Mouse (Mus musculus) testis, adult 2 months (tissue): ENCODE results near the gene Tnmd.

Source experiments
- CTCF ChIP-seq: fragments of 200-500 bp; IDR thresholded peaks from 2 replicates; pipeline ENCODE4 v1.5.1; 2012; ENCODE audit warnings: low read depth, mild to moderate bottlenecking, inconsistent platforms, low read length, moderate library complexity; ENCODE audit not compliant: control insufficient read depth, insufficient read depth, insufficient replicate concordance
- POLR2A ChIP-seq: fragments of 200-500 bp; IDR thresholded peaks from 2 replicates; pipeline ENCODE4 v1.6.1; 2012; ENCODE audit warnings: low read depth, mild to moderate bottlenecking, inconsistent platforms, low read length, moderate library complexity; ENCODE audit not compliant: control insufficient read depth

- TF ChIP-seq CTCF (no peak), POLR2A (no peak)
Observed at GRCm38 (mm10) chrX:133898014-133898542, 47.3 kb downstream of the Tnmd start, which contains the start of gene Tspan6.
